Mouse (Mus musculus) limb, embryonic 14.5 days (tissue): Measurements from ENCODE around the gene Saa2. TPM values are rescaled to one million over a fixed set of nuclear protein-coding genes. Genes with fewer than 3 reads are reported as not detected.

Source experiments
- ATAC-seq: fragments of 200-750 bp; cut with Nextera tagmentation; 2 replicates; pipeline ENCODE4 v1.8.0; 2017; ENCODE audit warnings: low read depth, moderate number of reproducible peaks, moderate TSS enrichment; ENCODE audit not compliant: low FRiP score
- DNase-seq: peaks from one replicate; pipeline ENCODE4 v3.0.0-alpha.2; 2015; ENCODE audit warnings: low spot score
- H3K27ac ChIP-seq: fragments of 300-500 bp; sonication (generic); replicated peaks from 2 replicates; pipeline ENCODE4 v1.5.1; 2014; ENCODE audit warnings: low read depth, mild to moderate bottlenecking, low read length, moderate library complexity, mixed read lengths
- H3K27me3 ChIP-seq: fragments of 300-500 bp; sonication (generic); 2 replicates; pipeline ENCODE4 v1.6.1; 2014; ENCODE audit warnings: low read length, mixed read lengths; ENCODE audit not compliant: control insufficient read depth, insufficient read depth
- H3K36me3 ChIP-seq: fragments of 300-500 bp; sonication (generic); 2 replicates; pipeline ENCODE4 v1.6.1; 2014; ENCODE audit warnings: mild to moderate bottlenecking, low read length, moderate library complexity, mixed read lengths; ENCODE audit not compliant: control insufficient read depth, insufficient read depth
- H3K4me1 ChIP-seq: fragments of 300-500 bp; sonication (generic); 2 replicates; pipeline ENCODE4 v1.6.1; 2014; ENCODE audit warnings: antibody characterized with exemption, low read length, mixed read lengths; ENCODE audit not compliant: control insufficient read depth, insufficient read depth
- H3K4me2 ChIP-seq: fragments of 300-500 bp; sonication (generic); replicated peaks from 2 replicates; pipeline ENCODE4 v1.6.1; 2014; ENCODE audit warnings: low read depth, mild to moderate bottlenecking, low read length, moderate library complexity; ENCODE audit not compliant: severe bottlenecking
- H3K4me3 ChIP-seq: fragments of 300-500 bp; sonication (generic); replicated peaks from 2 replicates; pipeline ENCODE4 v1.5.1; 2014; ENCODE audit warnings: low read length
- H3K9ac ChIP-seq: fragments of 300-500 bp; sonication (generic); 2 replicates; pipeline ENCODE4 v1.6.1; 2014; ENCODE audit warnings: mild to moderate bottlenecking, low read depth, low read length, moderate library complexity; ENCODE audit not compliant: severe bottlenecking
- H3K9me3 ChIP-seq: fragments of 300-500 bp; sonication (generic); 2 replicates; pipeline ENCODE4 v1.6.1; 2016; ENCODE audit warnings: low read length; ENCODE audit not compliant: control insufficient read depth
- POLR2A ChIP-seq: fragments of 200-500 bp; IDR thresholded peaks from 2 replicates; pipeline ENCODE4 v1.8.0; 2012; ENCODE audit warnings: inconsistent platforms, mild to moderate bottlenecking, moderate library complexity, borderline replicate concordance; ENCODE audit not compliant: insufficient read depth, insufficient read length; ENCODE audit errors: extremely low read depth
- WGBS: fragments of 180-500 bp; shearing (Covaris S2); extraction: QIAGEN DNeasy Blood & Tissue Kit; methylation state at CpG from one replicate; pipeline ENCODE4 v1.1.7; 2014; 5-methylcytosine and 5-hydroxymethylcytosine counted together
- polyA plus RNA-seq, 2 experiments: library from polyadenylated mRNA; depleted of rRNA in 1 of 2; stranded (reverse) in 1 of 2; unstranded in 1 of 2; fragments of >200 nt; fragmentation: Nextera tagmentation in 1 of 2; extraction: Ambion mirVana in 1 of 2; gene quantifications; 2 replicates each; pipeline versions ENCODE4 v1.2.1 to v1.2.3; 2012 to 2014

Saa2 gene
- 0.27 and 0.47 TPM in 2 replicates for polyA plus RNA-seq (2012; rRNA removed)
- polyA plus RNA-seq (2014; fragmentation: Nextera tagmentation; extraction: Ambion mirVana): 1.1 TPM in 2 replicates

GRCm38 (mm10) chr7:46751490-46751889, at the start of gene Saa2:
TSS of gene Saa2 (plus strand) at chr7:46751790.
- H3K4me3 ChIP-seq: no peak within 1 kb of the TSS
- H3K27ac ChIP-seq: no peak within 1 kb of the TSS
- TF ChIP-seq POLR2A: no peak
- H3K27me3 ChIP-seq: no peaks in the 10 kb centered on the region
- no peak within 1 kb of the TSS for H3K4me2 ChIP-seq
- no peak within 1 kb of the TSS for H3K9ac ChIP-seq
- 48% methylated on average over 3 of the region's 3 CpGs for WGBS
- H3K9me3 ChIP-seq: no peaks in the 10 kb centered on the region
- no peaks in the 10 kb centered on the region for H3K4me1 ChIP-seq
- DNase-seq (no peak), ATAC-seq (no peak)
- no peaks in the 10 kb centered on the region for H3K36me3 ChIP-seq

DNA sequence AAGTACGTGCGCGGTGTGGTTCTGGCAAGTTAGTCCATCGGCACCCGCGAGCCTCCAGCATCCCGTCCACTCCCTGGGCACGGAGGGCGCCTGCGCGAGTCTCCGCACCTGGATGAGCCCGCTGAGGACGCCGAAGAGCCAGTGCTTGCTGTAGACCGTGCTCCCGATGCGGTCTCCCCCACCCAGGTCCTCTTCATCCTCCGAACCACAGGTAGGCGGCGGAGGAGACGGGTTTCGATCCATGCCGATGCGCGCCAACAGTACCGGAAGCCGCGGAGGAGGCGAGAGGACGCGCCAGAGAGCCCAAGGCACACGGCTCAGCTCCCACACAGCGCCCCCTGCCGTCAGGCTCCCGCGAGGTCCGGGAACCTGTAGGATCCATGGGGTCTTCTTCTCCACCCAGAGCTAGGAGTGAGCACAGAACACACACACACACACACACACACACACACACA, 41.2 kb upstream of the Saa2 start, which contains the start of gene Saal1:
Saal1 (minus strand) TSS at position 291 of the 455 bp plus-strand sequence.
- Histone ChIP-seq H3K4me3 (peak within 1 kb of the TSS; percentile 79), H3K4me1 (peaks cover 8% of the 10 kb centered on the region; the same call in 1 of the 2 replicates), H3K9me3 (no peaks in the 10 kb centered on the region), H3K4me2 (peak within 1 kb of the TSS; percentile 51), H3K27ac (peak within 1 kb of the TSS; percentile 86), H3K36me3 (peaks cover 19% of the 10 kb centered on the region), H3K27me3 (no peaks in the 10 kb centered on the region), H3K9ac (peak within 1 kb of the TSS; percentile 84)
- peak; percentile 91 for DNase-seq
- peak; percentile 98 for ATAC-seq
- peak; percentile 44; the same call in 1 of the 2 replicates for TF ChIP-seq POLR2A
- WGBS: under 1% methylated on average over 24 of the region's 38 CpGs

DNA sequence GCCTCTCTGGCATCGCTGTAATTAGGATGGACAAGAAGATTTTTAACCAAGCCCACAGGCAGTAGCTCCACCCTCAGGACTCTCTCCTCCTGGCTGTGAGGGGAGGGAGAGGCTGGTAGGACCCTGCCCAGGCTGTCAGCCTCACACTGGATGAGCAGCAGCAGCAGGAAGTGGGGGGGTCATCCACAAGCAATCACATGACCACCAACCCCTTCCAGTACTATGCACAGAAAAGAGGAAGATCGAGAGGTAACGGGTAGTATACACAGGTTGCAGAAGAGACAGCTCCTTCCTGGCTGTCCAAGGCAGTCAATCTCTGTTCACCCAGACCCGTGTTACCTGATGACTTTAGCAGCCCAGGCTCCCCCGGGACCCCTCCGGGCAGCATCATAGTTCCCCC, 39.3 kb upstream of the Saa2 start:
- ATAC-seq: no peak
- H3K9ac ChIP-seq: no peak overlapping the region
- WGBS: 77% methylated on average over 6 of the region's 6 CpGs

GRCm38 (mm10) chr7:46714518-46714917, 37.1 kb upstream of the Saa2 start:
- ATAC-seq (no peak), DNase-seq (peak; percentile 57)
- H3K27me3 ChIP-seq: no peaks in the 10 kb centered on the region
- H3K4me3 ChIP-seq: no peak overlapping the region
- 34% methylated on average over 6 of the region's 6 CpGs for WGBS
- H3K4me1 ChIP-seq: peaks cover 3% of the 10 kb centered on the region; the same call in 1 of the 2 replicates
- H3K4me2 ChIP-seq: no peak overlapping the region
- H3K27ac ChIP-seq: no peak overlapping the region
- no peaks in the 10 kb centered on the region for H3K9me3 ChIP-seq
- H3K36me3 ChIP-seq: no peaks in the 10 kb centered on the region
- H3K9ac ChIP-seq: no peak overlapping the region
- TF ChIP-seq POLR2A: no peak

More for the DNA sequence above, 39.3 kb upstream of the Saa2 start:
- H3K36me3 ChIP-seq: peaks cover 8% of the 10 kb centered on the region; the same call in 1 of the 2 replicates
- no peaks in the 10 kb centered on the region for H3K9me3 ChIP-seq
- no peak overlapping the region for H3K27ac ChIP-seq
- TF ChIP-seq POLR2A: no peak
- no peak overlapping the region for H3K4me3 ChIP-seq
- H3K4me1 ChIP-seq: peaks cover 8% of the 10 kb centered on the region; the same call in 1 of the 2 replicates
- DNase-seq: no peak
- no peaks in the 10 kb centered on the region for H3K27me3 ChIP-seq
- H3K4me2 ChIP-seq: no peak overlapping the region

- H3K4me3 ChIP-seq: no peak within 1 kb of the TSS
- ATAC-seq (no peak), DNase-seq (no peak)
- H3K9me3 ChIP-seq: no peaks in the 10 kb centered on the region
- no peaks in the 10 kb centered on the region for H3K27me3 ChIP-seq
- no peaks in the 10 kb centered on the region for H3K36me3 ChIP-seq
- H3K4me2 ChIP-seq: no peak within 1 kb of the TSS
- no peaks in the 10 kb centered on the region for H3K4me1 ChIP-seq
- no peak for TF ChIP-seq POLR2A
- no peak within 1 kb of the TSS for H3K9ac ChIP-seq
- WGBS: 85% methylated on average over 5 of the region's 5 CpGs
- H3K27ac ChIP-seq: no peak within 1 kb of the TSS
These were observed 36.0 kb upstream of the Saa2 start, which contains the start of gene Saa3 for GRCm38 (mm10) chr7:46715600-46715999. TSS of gene Saa3 (minus strand) at chr7:46715700.
